Mouse (Mus musculus): ENCODE measurements around the gene Rnf43. TPM values are rescaled to one million over a fixed set of nuclear protein-coding genes. Genes with fewer than 3 reads are reported as not detected.
A peak's percentile ranks its signal among the peaks of the same experiment; 100 is the strongest.

Gene Rnf43
- polyA plus RNA-seq, 1 experiment, result 3.5 TPM

GRCm38 (mm10) chr11:87720839-87721238 is 58.3 kb downstream of the Rnf43 start:
- no peak for TF ChIP-seq CTCF (IDR thresholded peaks at IDR 0.05; ENCODE audit: extremely low read depth, insufficient read depth, insufficient read length, insufficient replicate concordance)
- no peak for TF ChIP-seq POLR2A (IDR thresholded peaks at IDR 0.05; ENCODE audit: low read depth, low read length)
- H3K4me3 ChIP-seq (ENCODE audit: extremely low read depth, insufficient read depth, insufficient read length), result no peak overlapping the region

GRCm38 (mm10) chr11:87722168-87722567 is 59.6 kb downstream of the Rnf43 start:
- no peak overlapping the region for H3K27ac ChIP-seq (ENCODE audit: insufficient read depth, low read length)
- H3K36me3 ChIP-seq (ENCODE audit: control insufficient read depth, insufficient read depth, low read length), result no peaks in the 10 kb centered on the region
- WGBS, result 77% methylated on average over 3 of the region's 3 CpGs
- H3K27me3 ChIP-seq (ENCODE audit: control insufficient read depth, insufficient read depth, low read length), result no peaks in the 10 kb centered on the region
- TF ChIP-seq POLR2A (IDR thresholded peaks at IDR 0.05; ENCODE audit: low read depth, low read length) (no peak), CTCF (IDR thresholded peaks at IDR 0.05; ENCODE audit: extremely low read depth, insufficient read depth, insufficient read length, insufficient replicate concordance) (no peak)
- no peak overlapping the region for H3K4me3 ChIP-seq (ENCODE audit: extremely low read depth, insufficient read depth, insufficient read length)
- peaks cover 14% of the 10 kb centered on the region; the same call in 1 of the 2 replicates for H3K4me1 ChIP-seq (ENCODE audit: control insufficient read depth, insufficient read depth, insufficient read length)
- no peak for DNase-seq (ENCODE audit: low read depth in 1 of 2, low spot score in 2 of 2)

More at GRCm38 (mm10) chr11:87720839-87721238, 58.3 kb downstream of the Rnf43 start:
- H3K36me3 ChIP-seq (ENCODE audit: control insufficient read depth, insufficient read depth, low read length), result no peaks in the 10 kb centered on the region
- WGBS, result 35% methylated on average over 9 of the region's 9 CpGs
- peaks cover 9% of the 10 kb centered on the region; the same call in 1 of the 2 replicates for H3K4me1 ChIP-seq (ENCODE audit: control insufficient read depth, insufficient read depth, insufficient read length)
- no peaks in the 10 kb centered on the region for H3K27me3 ChIP-seq (ENCODE audit: control insufficient read depth, insufficient read depth, low read length)
- peak overlapping the region; percentile 78 for H3K27ac ChIP-seq (ENCODE audit: insufficient read depth, low read length)
- DNase-seq (ENCODE audit: low read depth in 1 of 2, low spot score in 2 of 2), result peak; percentile 53 to 57

DNA sequence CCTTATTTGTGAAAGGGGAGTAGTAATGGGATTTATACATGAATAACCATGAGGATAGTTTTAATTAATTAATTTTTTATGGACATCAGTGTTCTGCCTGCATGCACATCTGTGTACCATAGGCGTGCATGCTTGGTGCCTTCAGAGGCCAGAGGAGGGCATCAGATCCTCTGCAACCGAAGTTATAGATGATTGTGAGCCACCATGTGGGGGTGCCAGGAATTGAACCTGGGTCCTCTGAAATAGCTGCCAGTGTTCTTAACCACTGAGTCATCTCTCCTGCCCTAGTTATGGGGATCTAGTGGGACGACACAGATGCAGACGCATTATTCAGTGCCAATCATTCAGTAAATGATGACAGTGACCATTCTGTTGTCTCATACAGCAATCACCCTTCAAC is 60.4 kb downstream of the Rnf43 start:
- 94% methylated on average over 4 of the region's 4 CpGs for WGBS
- DNase-seq (ENCODE audit: low read depth in 1 of 2, low spot score in 2 of 2), result no peak
- Histone ChIP-seq H3K36me3 (ENCODE audit: control insufficient read depth, insufficient read depth, low read length) (no peaks in the 10 kb centered on the region), H3K27me3 (ENCODE audit: control insufficient read depth, insufficient read depth, low read length) (no peaks in the 10 kb centered on the region), H3K27ac (ENCODE audit: insufficient read depth, low read length) (no peak overlapping the region), H3K4me3 (ENCODE audit: extremely low read depth, insufficient read depth, insufficient read length) (no peak overlapping the region), H3K4me1 (ENCODE audit: control insufficient read depth, insufficient read depth, insufficient read length) (peaks cover 14% of the 10 kb centered on the region; the same call in 1 of the 2 replicates)
- no peak for TF ChIP-seq CTCF (IDR thresholded peaks at IDR 0.05; ENCODE audit: extremely low read depth, insufficient read depth, insufficient read length, insufficient replicate concordance)
- no peak for TF ChIP-seq POLR2A (IDR thresholded peaks at IDR 0.05; ENCODE audit: low read depth, low read length)

GRCm38 (mm10) chr11:87725515-87725914 is 63.0 kb downstream of the Rnf43 start:
- TF ChIP-seq CTCF (IDR thresholded peaks at IDR 0.05; ENCODE audit: extremely low read depth, insufficient read depth, insufficient read length, insufficient replicate concordance) (no peak), POLR2A (IDR thresholded peaks at IDR 0.05; ENCODE audit: low read depth, low read length) (no peak)
- no peaks in the 10 kb centered on the region for H3K36me3 ChIP-seq (ENCODE audit: control insufficient read depth, insufficient read depth, low read length)
- peaks cover 10% of the 10 kb centered on the region; the same call in 1 of the 2 replicates for H3K4me1 ChIP-seq (ENCODE audit: control insufficient read depth, insufficient read depth, insufficient read length)
- H3K27me3 ChIP-seq (ENCODE audit: control insufficient read depth, insufficient read depth, low read length), result no peaks in the 10 kb centered on the region
- H3K4me3 ChIP-seq (ENCODE audit: extremely low read depth, insufficient read depth, insufficient read length), result no peak overlapping the region
- no peak for DNase-seq (ENCODE audit: low read depth in 1 of 2, low spot score in 2 of 2)
- peak overlapping the region; percentile 51 for H3K27ac ChIP-seq (ENCODE audit: insufficient read depth, low read length)

- H3K4me1 ChIP-seq (ENCODE audit: control insufficient read depth, insufficient read depth, insufficient read length), result peaks cover 9% of the 10 kb centered on the region; the same call in 1 of the 2 replicates
- H3K36me3 ChIP-seq (ENCODE audit: control insufficient read depth, insufficient read depth, low read length), result no peaks in the 10 kb centered on the region
- H3K27me3 ChIP-seq (ENCODE audit: control insufficient read depth, insufficient read depth, low read length), result no peaks in the 10 kb centered on the region
- no peak for DNase-seq (ENCODE audit: low read depth in 1 of 2, low spot score in 2 of 2)
- peak overlapping the region; percentile 51 for H3K27ac ChIP-seq (ENCODE audit: insufficient read depth, low read length)
- H3K4me3 ChIP-seq (ENCODE audit: extremely low read depth, insufficient read depth, insufficient read length), result no peak overlapping the region
- 36% methylated on average over 6 of the region's 6 CpGs for WGBS
- TF ChIP-seq CTCF (IDR thresholded peaks at IDR 0.05; ENCODE audit: extremely low read depth, insufficient read depth, insufficient read length, insufficient replicate concordance) (no peak), POLR2A (IDR thresholded peaks at IDR 0.05; ENCODE audit: low read depth, low read length) (no peak)
Observed at GRCm38 (mm10) chr11:87725964-87726562, 63.5 kb downstream of the Rnf43 start.

DNA sequence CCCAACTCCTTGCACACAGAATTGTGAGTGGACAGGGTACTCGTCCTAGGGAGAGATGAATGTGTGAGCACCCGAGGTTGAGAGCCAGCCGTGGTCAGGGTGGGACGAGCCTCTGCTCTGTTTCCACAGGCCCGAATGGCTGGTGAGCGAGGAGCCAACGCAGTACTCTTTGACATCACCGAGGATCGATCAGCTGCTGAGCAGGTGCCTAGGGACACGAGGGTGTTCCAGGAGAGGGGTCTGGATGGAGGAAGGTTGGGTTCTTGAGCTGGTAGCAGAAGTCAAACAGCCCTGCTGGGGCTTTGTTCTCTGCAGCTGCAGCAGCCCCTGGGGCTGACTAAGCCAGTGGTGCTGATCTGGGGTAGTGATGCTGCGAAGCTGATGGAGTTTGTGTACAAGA is 64.5 kb downstream of the Rnf43 start:
- WGBS, result 78% methylated on average over 11 of the region's 11 CpGs
- no peak overlapping the region for H3K4me3 ChIP-seq (ENCODE audit: extremely low read depth, insufficient read depth, insufficient read length)
- H3K4me1 ChIP-seq (ENCODE audit: control insufficient read depth, insufficient read depth, insufficient read length), result peaks cover 5% of the 10 kb centered on the region; the same call in 1 of the 2 replicates
- no peaks in the 10 kb centered on the region for H3K27me3 ChIP-seq (ENCODE audit: control insufficient read depth, insufficient read depth, low read length)
- no peaks in the 10 kb centered on the region for H3K36me3 ChIP-seq (ENCODE audit: control insufficient read depth, insufficient read depth, low read length)
- TF ChIP-seq POLR2A (IDR thresholded peaks at IDR 0.05; ENCODE audit: low read depth, low read length), result no peak
- no peak for TF ChIP-seq CTCF (IDR thresholded peaks at IDR 0.05; ENCODE audit: extremely low read depth, insufficient read depth, insufficient read length, insufficient replicate concordance)
- no peak for DNase-seq (ENCODE audit: low read depth in 1 of 2, low spot score in 2 of 2)
- H3K27ac ChIP-seq (ENCODE audit: insufficient read depth, low read length), result peak overlapping the region; percentile 31; the same call in 1 of the 2 replicates

DNA sequence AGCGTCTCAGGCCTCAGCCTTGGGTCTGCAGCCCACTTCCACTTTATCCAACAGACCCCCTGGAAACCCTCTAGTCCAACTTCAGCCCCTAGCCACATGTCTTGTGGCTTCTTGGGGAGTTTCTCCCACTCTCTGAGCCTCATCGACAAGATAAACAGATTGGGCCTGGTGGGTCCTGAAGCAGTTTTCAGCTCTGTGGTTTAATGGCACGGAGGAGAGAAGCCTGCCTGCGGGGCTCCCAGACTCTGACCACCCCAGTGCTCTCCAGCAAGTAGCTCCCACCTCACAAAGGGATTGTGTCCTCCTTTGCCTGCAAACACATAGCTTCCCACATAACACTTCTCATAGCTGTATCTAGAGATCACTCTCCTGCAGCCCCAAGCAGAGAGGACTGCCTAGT is 64.9 kb downstream of the Rnf43 start:
- Histone ChIP-seq H3K4me1 (ENCODE audit: control insufficient read depth, insufficient read depth, insufficient read length) (peaks cover 5% of the 10 kb centered on the region; the same call in 1 of the 2 replicates), H3K27ac (ENCODE audit: insufficient read depth, low read length) (no peak overlapping the region), H3K27me3 (ENCODE audit: control insufficient read depth, insufficient read depth, low read length) (no peaks in the 10 kb centered on the region), H3K36me3 (ENCODE audit: control insufficient read depth, insufficient read depth, low read length) (no peaks in the 10 kb centered on the region), H3K4me3 (ENCODE audit: extremely low read depth, insufficient read depth, insufficient read length) (no peak overlapping the region)
- DNase-seq (ENCODE audit: low read depth in 1 of 2, low spot score in 2 of 2), result no peak
- 62% methylated on average over 4 of the region's 4 CpGs for WGBS
- no peak for TF ChIP-seq CTCF (IDR thresholded peaks at IDR 0.05; ENCODE audit: extremely low read depth, insufficient read depth, insufficient read length, insufficient replicate concordance)
- no peak for TF ChIP-seq POLR2A (IDR thresholded peaks at IDR 0.05; ENCODE audit: low read depth, low read length)
